In genomic region chr16:91597672-91598010, GRCm38 (mm10) we compare ENCODE assay signal across 8 mouse cellular contexts. TPM values are rescaled to one million over a fixed set of nuclear protein-coding genes. Genes with fewer than 3 reads are reported as not detected.
DNase-seq lines count a peak whose midpoint lies in the region; ATAC-seq and TF ChIP-seq lines count a peak whose summit lies in the region.

Gene Tmem50b, minus strand, starts transcription at chr16:91597800.

- peaks cover 0 to 10% of the 10 kb centered on the region in 2 experiments for H3K36me3 ChIP-seq in CH12.LX (replicated peaks in 1 of 2; ENCODE audit: control insufficient read depth in 1 of 2, insufficient read depth in 1 of 2, low read length in 1 of 2)
- no peaks in the 10 kb centered on the region for H3K36me3 ChIP-seq in forebrain, embryonic 11.5 days (ENCODE audit: control insufficient read depth, insufficient read depth, low read length)
- H3K36me3 ChIP-seq in heart, embryonic 16.5 days (ENCODE audit: control insufficient read depth, insufficient read depth) = no peaks in the 10 kb centered on the region
- no peaks in the 10 kb centered on the region for H3K36me3 ChIP-seq in liver, embryonic 15.5 days (replicated peaks)
- H3K36me3 ChIP-seq in neural tube, embryonic 12.5 days = peaks cover 4% of the 10 kb centered on the region; the same call in 1 of the 2 replicates

- peak; percentile 99 for ATAC-seq in forebrain, embryonic 11.5 days (replicated peaks; ENCODE audit: low FRiP score)
- peak; percentile 99 for ATAC-seq in heart, embryonic 16.5 days (replicated peaks; ENCODE audit: extremely low read depth, insufficient read depth, low FRiP score)
- peak; percentile 96 for ATAC-seq in liver, embryonic 15.5 days (ENCODE audit: insufficient read depth)
- ATAC-seq in neural tube, embryonic 12.5 days (ENCODE audit: low FRiP score, low read depth) = peak; percentile 98

- H3K9me3 ChIP-seq in CH12.LX (replicated peaks; ENCODE audit: low read length) = no peaks in the 10 kb centered on the region
- H3K9me3 ChIP-seq in forebrain, embryonic 11.5 days (ENCODE audit: control insufficient read depth, low read length) = no peaks in the 10 kb centered on the region
- H3K9me3 ChIP-seq in heart, embryonic 16.5 days (replicated peaks; ENCODE audit: control insufficient read depth, low read length) = no peaks in the 10 kb centered on the region
- H3K9me3 ChIP-seq in liver, embryonic 15.5 days (replicated peaks) = no peaks in the 10 kb centered on the region
- no peaks in the 10 kb centered on the region for H3K9me3 ChIP-seq in neural tube, embryonic 12.5 days

- in situ Hi-C loops in CH12.LX (cut with MboI; ENCODE audit: low pct_ligation_motif_present, low pct_unique_long_range_greater_than_20kb, low sequenced_read_pairs) = loop anchor here (5.0 to 10.0 kb wide), 2 partner anchors 85 to 233 kb away; no protein-coding TSS in a partner anchor

- no peak for TF ChIP-seq EP300 in CH12.LX (IDR thresholded peaks at IDR 0.05; ENCODE audit: low read length)

- no peak for TF ChIP-seq CTCF in CH12.LX (conservative IDR thresholded peaks at IDR 0.05 in 1 of 2, IDR thresholded peaks at IDR 0.05 in 1 of 2; ENCODE audit: low read depth in 2 of 2, low read length in 2 of 2)

- peak; percentile 98 for DNase-seq in CH12.LX (ENCODE audit: extremely low read depth)
- DNase-seq in c-Kit-positive CD71-positive TER-119-negative erythroid progenitor cells, embryonic 14.5 days (ENCODE audit: low read depth) = peak; percentile 94
- DNase-seq in forebrain, embryonic 11.5 days (ENCODE audit: low spot score) = peak; percentile 99
- DNase-seq in kidney, postnatal 36 days = peak; percentile 99 to 100
- DNase-seq in telencephalon, adult 2 months (ENCODE audit: low read depth, low spot score) = peak; percentile 95

- H3K27me3 ChIP-seq in CH12.LX (replicated peaks) = peaks cover 13% of the 10 kb centered on the region
- H3K27me3 ChIP-seq in forebrain, embryonic 11.5 days (ENCODE audit: control insufficient read depth, insufficient read depth, low read length) = peaks cover 3% of the 10 kb centered on the region; the same call in 1 of the 2 replicates
- no peaks in the 10 kb centered on the region for H3K27me3 ChIP-seq in heart, embryonic 16.5 days (ENCODE audit: control insufficient read depth, insufficient read depth, low read length)
- peaks cover 53% of the 10 kb centered on the region for H3K27me3 ChIP-seq in liver, embryonic 15.5 days
- H3K27me3 ChIP-seq in neural tube, embryonic 12.5 days (replicated peaks) = no peaks in the 10 kb centered on the region

- 0% methylated on average over 33 of the region's 34 CpGs for WGBS in forebrain, embryonic 11.5 days
- WGBS in heart, embryonic 16.5 days = under 1% methylated on average over 34 of the region's 34 CpGs
- WGBS in liver, embryonic 15.5 days (ENCODE audit: insufficient replicate concordance) = 2% methylated on average over 34 of the region's 34 CpGs
- under 1% methylated on average over 34 of the region's 34 CpGs for WGBS in neural tube, embryonic 12.5 days

- TF ChIP-seq RAD21 in CH12.LX (IDR thresholded peaks at IDR 0.05; ENCODE audit: low read depth, low read length) = no peak

- H3K27ac ChIP-seq in CH12.LX (ENCODE audit: insufficient read depth, low read depth) = no peak within 1 kb of the TSS
- no peak within 1 kb of the TSS for H3K27ac ChIP-seq in forebrain, embryonic 11.5 days (ENCODE audit: low read depth, low read length)
- peak within 1 kb of the TSS; percentile 76 for H3K27ac ChIP-seq in heart, embryonic 16.5 days (ENCODE audit: low read length)
- peak within 1 kb of the TSS; percentile 61; the same call in 1 of the 2 replicates for H3K27ac ChIP-seq in liver, embryonic 15.5 days (replicated peaks)
- H3K27ac ChIP-seq in neural tube, embryonic 12.5 days = 0 out of 2 replicates have a peak within 1 kb of the TSS, but pooled peaks have one; percentile 37

- H3K9ac ChIP-seq in CH12.LX (ENCODE audit: insufficient read depth, low read depth) = peak within 1 kb of the TSS; percentile 54
- H3K9ac ChIP-seq in forebrain, embryonic 11.5 days (ENCODE audit: low read length) = peak within 1 kb of the TSS; percentile 72
- H3K9ac ChIP-seq in heart, embryonic 16.5 days (ENCODE audit: low read length) = peak within 1 kb of the TSS; percentile 88
- H3K9ac ChIP-seq in liver, embryonic 15.5 days = peak within 1 kb of the TSS; percentile 70
- peak within 1 kb of the TSS; percentile 78 for H3K9ac ChIP-seq in neural tube, embryonic 12.5 days

- TF ChIP-seq POLR2A in CH12.LX (IDR thresholded peaks at IDR 0.05; ENCODE audit: low read depth, low read length) = no peak

- dilution Hi-C loops in CH12.LX (cut with MboI; ENCODE audit: extremely low pct_ligation_motif_present, extremely low pct_unique_long_range_greater_than_20kb, low sequenced_read_pairs) = no loop called here

- peak within 1 kb of the TSS; percentile 76 for H3K4me2 ChIP-seq in CH12.LX (ENCODE audit: insufficient read depth, low read depth, poor library complexity, severe bottlenecking)
- H3K4me2 ChIP-seq in forebrain, embryonic 11.5 days (ENCODE audit: low read depth, low read length, severe bottlenecking) = peak within 1 kb of the TSS; percentile 88
- peak within 1 kb of the TSS; percentile 95 for H3K4me2 ChIP-seq in heart, embryonic 16.5 days (ENCODE audit: low read depth, low read length)
- H3K4me2 ChIP-seq in liver, embryonic 15.5 days = peak within 1 kb of the TSS; percentile 100
- peak within 1 kb of the TSS; percentile 89 for H3K4me2 ChIP-seq in neural tube, embryonic 12.5 days (replicated peaks)

- peaks cover 9 to 34% of the 10 kb centered on the region in 2 experiments for H3K4me1 ChIP-seq in CH12.LX (ENCODE audit: control insufficient read depth in 1 of 2, insufficient read depth in 2 of 2)
- H3K4me1 ChIP-seq in forebrain, embryonic 11.5 days (replicated peaks; ENCODE audit: control insufficient read depth, insufficient read depth, low read length) = peaks cover 2% of the 10 kb centered on the region; the same call in 1 of the 2 replicates
- peaks cover 9% of the 10 kb centered on the region for H3K4me1 ChIP-seq in heart, embryonic 16.5 days (ENCODE audit: control insufficient read depth, insufficient read depth, low read length)
- peaks cover 40% of the 10 kb centered on the region for H3K4me1 ChIP-seq in liver, embryonic 15.5 days (replicated peaks)
- peaks cover 5% of the 10 kb centered on the region; the same call in 1 of the 2 replicates for H3K4me1 ChIP-seq in neural tube, embryonic 12.5 days

- no peaks in the 10 kb centered on the region for H3K79me2 ChIP-seq in CH12.LX (replicated peaks; ENCODE audit: control insufficient read depth, extremely low read depth, insufficient read depth, poor library complexity, severe bottlenecking)

- H3K4me3 ChIP-seq in CH12.LX (replicated peaks in 1 of 3; ENCODE audit: low read depth in 2 of 3, low read length in 2 of 3, poor library complexity in 1 of 3) = peak within 1 kb of the TSS; percentile 67 to 86 (median 80)
- H3K4me3 ChIP-seq in forebrain, embryonic 11.5 days (ENCODE audit: low read depth, low read length) = peak within 1 kb of the TSS; percentile 79
- peak within 1 kb of the TSS; percentile 89 for H3K4me3 ChIP-seq in heart, embryonic 16.5 days (ENCODE audit: low read length)
- peak within 1 kb of the TSS; percentile 79 for H3K4me3 ChIP-seq in liver, embryonic 15.5 days (replicated peaks)
- peak within 1 kb of the TSS; percentile 81 for H3K4me3 ChIP-seq in neural tube, embryonic 12.5 days

TF ChIP-seq in CH12.LX, 34 proteins besides CTCF, POLR2A, EP300 and RAD21:
- TF ChIP-seq KAT2A (IDR thresholded peaks at IDR 0.05; ENCODE audit: insufficient replicate concordance, low read length) = no peak
- no peak for TF ChIP-seq CHD2 (IDR thresholded peaks at IDR 0.05; ENCODE audit: low read length)
- TF ChIP-seq ZMIZ1 (IDR thresholded peaks at IDR 0.05; ENCODE audit: low read depth, low read length) = no peak
- TF ChIP-seq NRF1 (IDR thresholded peaks at IDR 0.05; ENCODE audit: low read depth, low read length) = peak; percentile 66
- TF ChIP-seq NELFE (IDR thresholded peaks at IDR 0.05; ENCODE audit: low read depth, low read length) = no peak
- TF ChIP-seq SIN3A (IDR thresholded peaks at IDR 0.05; ENCODE audit: low read length) = no peak
- TF ChIP-seq USF2 (conservative IDR thresholded peaks at IDR 0.05; ENCODE audit: low read depth, low read length) = no peak; the same call in 1 of the 2 replicates
- no peak; the same call in 1 of the 2 replicates for TF ChIP-seq MEF2A (IDR thresholded peaks at IDR 0.05; ENCODE audit: borderline replicate concordance, low read depth, low read length)
- no peak; the same call in 1 of the 2 replicates for TF ChIP-seq UBTF (IDR thresholded peaks at IDR 0.05; ENCODE audit: low read depth, low read length)
- no peak for TF ChIP-seq JUN (IDR thresholded peaks at IDR 0.05; ENCODE audit: insufficient read depth, low read depth, low read length)
- peak; percentile 94 for TF ChIP-seq MAZ (IDR thresholded peaks at IDR 0.05; ENCODE audit: low read depth, low read length)
- TF ChIP-seq GABPA (IDR thresholded peaks at IDR 0.05; ENCODE audit: insufficient replicate concordance, low read depth, low read length) = no peak
- peak; percentile 77 for TF ChIP-seq ELF1 (IDR thresholded peaks at IDR 0.05; ENCODE audit: low read depth, low read length)
- TF ChIP-seq MXI1 (IDR thresholded peaks at IDR 0.05; ENCODE audit: low read depth, low read length) = no peak; the same call in 1 of the 2 replicates

RNA-seq across cellular contexts. Expression of gene Tmem50b, which starts in this region (rescaled TPM):
- total RNA-seq in CH12.LX (2012; rRNA removed) = 6.1 and 9.7 TPM in 2 replicates
- total RNA-seq in CH12.LX (2014; rRNA removed) = 12.7 and 14.5 TPM in 2 replicates
- 15.9 TPM in 2 replicates for polyA plus RNA-seq in CH12.LX (2012; ENCODE audit: insufficient read length, low read depth)
- 36.4 and 42.4 TPM in 2 replicates for polyA plus RNA-seq in forebrain, embryonic 11.5 days (2014; fragmentation: Nextera tagmentation; extraction: Ambion mirVana)
- polyA plus RNA-seq in heart, embryonic 16.5 days (2015; fragmentation: Nextera tagmentation; extraction: Ambion mirVana) = 67.4 and 74.5 TPM in 2 replicates
- 6.8 and 7.4 TPM in 2 replicates for polyA plus RNA-seq in liver, embryonic 15.5 days (2015; fragmentation: Nextera tagmentation; extraction: Ambion mirVana)
- 58.0 and 58.5 TPM in 2 replicates for polyA plus RNA-seq in neural tube, embryonic 12.5 days (2016; fragmentation: Nextera tagmentation; extraction: Ambion mirVana)

Comparison
In these comparisons a context has a peak if more than half of its experiments do, and no peak if none do; other contexts are left out.
1. H3K27ac ChIP-seq: peak in heart, embryonic 16.5 days (single experiment), liver, embryonic 15.5 days (single experiment) and neural tube, embryonic 12.5 days (single experiment); none in CH12.LX (single experiment) and forebrain, embryonic 11.5 days (single experiment).
2. Peak in every context shown above with its lines, with median percentiles within 50 percentile points of each other: DNase-seq, H3K4me2 ChIP-seq, H3K4me3 ChIP-seq, H3K9ac ChIP-seq and ATAC-seq.